Mouse (Mus musculus) megakaryocyte, embryonic 14.5 days (primary cell): ENCODE data around the gene Sfswap. TPM values are rescaled to one million over a fixed set of nuclear protein-coding genes. Genes with fewer than 3 reads are reported as not detected.

Source experiments
- H3K27me3 ChIP-seq: replicated peaks from 2 replicates; pipeline ENCODE3; 2012; ENCODE audit warnings: inconsistent platforms
- H3K36me3 ChIP-seq: replicated peaks from 2 replicates; pipeline ENCODE3; 2012; ENCODE audit warnings: low read length, inconsistent platforms, mixed read lengths
- H3K4me1 ChIP-seq: 2 replicates; pipeline ENCODE4 v1.6.1; 2012; ENCODE audit warnings: inconsistent platforms
- H3K4me3 ChIP-seq: replicated peaks from 2 replicates; pipeline ENCODE3; 2012; ENCODE audit warnings: moderate library complexity, mild to moderate bottlenecking, inconsistent platforms
- H3K9me3 ChIP-seq: 2 replicates; pipeline ENCODE4 v1.6.1; 2012; ENCODE audit warnings: inconsistent platforms
- FLI1 ChIP-seq: IDR thresholded peaks from 2 replicates; pipeline ENCODE4 v1.6.1; 2012; ENCODE audit warnings: low read length, inconsistent platforms, mixed read lengths
- GATA1 ChIP-seq: IDR thresholded peaks from 3 replicates; pipeline ENCODE4 v1.6.1; 2012; ENCODE audit warnings: mixed read lengths, low read length, inconsistent platforms, borderline replicate concordance
- polyA plus RNA-seq: library from polyadenylated mRNA; stranded (reverse); fragments of >175 nt; gene quantifications from 2 replicates; pipeline ENCODE4 v1.2.3, GENCODE M21; 2012; ENCODE audit warnings: low replicate concordance; ENCODE audit not compliant: insufficient read depth

Sfswap gene
- polyA plus RNA-seq, 1 experiment: 48.3 TPM

DNA sequence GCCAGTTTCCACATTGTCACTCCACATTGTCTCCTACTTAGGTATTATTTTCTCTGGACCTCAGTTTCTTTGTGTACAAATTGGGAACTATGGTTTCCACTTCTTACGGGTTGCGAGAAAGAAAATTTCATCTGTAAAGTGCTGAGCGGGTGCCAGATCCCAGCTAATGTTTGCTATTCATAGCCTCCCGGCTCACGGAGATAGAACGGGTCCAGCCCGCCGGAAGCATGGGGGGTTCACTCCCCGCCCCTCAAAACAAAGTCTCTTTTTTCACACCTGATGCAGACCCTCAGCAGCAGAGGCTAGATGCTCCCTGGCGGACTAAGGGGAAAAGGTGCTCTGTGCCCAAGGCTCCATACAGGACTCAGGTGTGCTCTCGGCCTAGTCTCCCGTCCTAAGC, 82.3 kb downstream of the Sfswap start:
- no peaks in the 10 kb centered on the region for H3K9me3 ChIP-seq
- TF ChIP-seq FLI1: no peak
- no peak for TF ChIP-seq GATA1
- peaks cover 84% of the 10 kb centered on the region for H3K27me3 ChIP-seq
- H3K4me3 ChIP-seq: peak overlapping the region; percentile 94
- no peaks in the 10 kb centered on the region for H3K36me3 ChIP-seq
- peaks cover 36% of the 10 kb centered on the region for H3K4me1 ChIP-seq

DNA sequence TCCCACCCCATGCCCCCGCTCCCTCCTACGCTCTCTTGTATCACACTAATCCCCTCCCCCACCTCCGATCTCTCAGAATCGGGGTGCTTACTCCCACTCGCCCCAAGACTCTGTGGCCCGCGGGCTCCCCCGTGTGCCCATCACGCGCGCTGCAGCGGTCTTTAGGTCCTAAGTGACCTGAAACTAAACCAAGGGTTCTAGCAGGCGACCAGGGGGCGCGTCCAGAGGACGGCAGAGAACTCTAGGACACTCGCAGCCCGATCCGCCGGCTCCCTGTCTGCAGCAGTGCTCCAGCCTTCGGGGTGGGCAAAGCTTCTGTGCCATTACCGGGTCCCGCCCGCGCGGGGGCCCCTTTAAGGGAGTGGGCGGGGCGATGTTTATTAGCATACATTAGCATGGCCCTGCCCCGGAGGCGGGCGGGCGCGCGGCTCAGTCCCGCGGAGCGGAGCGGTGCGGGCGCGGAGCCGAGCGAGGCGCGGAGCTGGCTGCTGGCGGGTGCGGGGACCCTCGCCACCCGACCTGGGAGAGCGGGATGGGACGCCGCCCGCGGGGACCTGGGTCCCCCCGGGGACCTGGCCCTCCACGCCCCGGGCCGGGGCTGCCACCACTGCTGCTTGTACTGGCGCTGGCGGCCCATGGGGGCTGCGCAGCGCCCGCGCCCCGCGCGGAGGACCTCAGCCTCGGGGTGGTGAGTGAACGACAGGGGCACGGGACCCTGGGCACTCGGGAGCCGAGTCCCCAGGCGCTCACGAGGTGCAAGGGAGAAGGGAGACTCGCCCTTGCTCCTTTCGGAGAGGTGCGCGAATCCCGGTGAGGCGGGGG, 83.0 kb downstream of the Sfswap start, which contains the start of gene Mmp17:
Mmp17 (plus strand) TSS at position 409 of the 822 bp plus-strand sequence.
- Histone ChIP-seq H3K27me3 (peaks cover 85% of the 10 kb centered on the region), H3K36me3 (no peaks in the 10 kb centered on the region), H3K4me3 (peak within 1 kb of the TSS; percentile 94), H3K4me1 (peaks cover 36% of the 10 kb centered on the region), H3K9me3 (no peaks in the 10 kb centered on the region)
- no peak for TF ChIP-seq FLI1
- no peak for TF ChIP-seq GATA1

DNA sequence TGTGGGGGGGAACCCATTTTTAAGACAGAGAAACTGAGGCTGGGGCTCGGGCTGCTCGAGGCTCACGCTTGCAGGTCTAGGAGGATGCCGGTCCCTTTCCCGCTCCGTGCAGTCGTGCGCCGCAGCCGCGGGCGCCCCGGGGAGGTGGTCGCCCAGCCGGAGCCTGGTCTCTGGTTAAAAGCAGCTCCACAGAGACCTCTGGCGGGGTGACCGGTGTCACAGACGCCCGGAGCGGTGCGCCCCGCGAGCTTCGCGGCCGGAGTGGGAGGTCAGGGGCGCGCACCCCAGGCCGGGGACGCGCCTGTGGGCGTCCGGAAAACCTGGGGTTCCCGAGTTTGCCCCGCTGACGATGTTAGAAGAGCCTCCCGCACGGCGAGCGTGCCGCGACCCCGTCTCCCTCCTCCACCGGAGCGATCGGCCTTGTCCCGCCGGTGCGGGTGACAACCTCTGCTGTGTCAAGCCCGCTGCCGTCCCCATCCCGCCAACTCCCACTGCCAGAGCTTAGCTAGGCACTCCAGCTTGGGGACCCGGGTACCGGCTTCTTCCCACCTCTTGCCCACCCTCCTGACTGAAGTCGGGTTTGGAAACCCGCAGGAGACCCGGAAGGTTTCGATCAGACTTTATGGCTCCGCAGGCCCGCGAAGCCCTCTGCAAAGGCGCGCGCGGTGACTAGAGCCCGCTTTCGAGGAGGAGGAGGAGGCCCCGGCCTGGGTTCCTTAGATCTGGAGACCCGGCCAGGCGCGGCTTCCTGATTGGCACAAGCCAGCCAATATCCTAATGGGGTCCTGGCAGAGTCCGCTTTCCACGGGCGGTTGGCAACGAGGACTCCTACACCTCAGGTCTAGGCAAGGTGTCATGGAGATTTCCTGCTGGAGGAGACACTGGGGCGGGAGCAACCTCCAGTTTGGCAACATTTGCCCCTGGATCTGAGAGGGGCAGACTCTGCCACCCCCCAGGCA, 83.8 kb downstream of the Sfswap start:
- Histone ChIP-seq H3K36me3 (no peaks in the 10 kb centered on the region), H3K4me1 (peaks cover 36% of the 10 kb centered on the region), H3K27me3 (peaks cover 93% of the 10 kb centered on the region), H3K9me3 (no peaks in the 10 kb centered on the region), H3K4me3 (peak overlapping the region; percentile 94)
- TF ChIP-seq GATA1: no peak
- TF ChIP-seq FLI1: no peak

DNA sequence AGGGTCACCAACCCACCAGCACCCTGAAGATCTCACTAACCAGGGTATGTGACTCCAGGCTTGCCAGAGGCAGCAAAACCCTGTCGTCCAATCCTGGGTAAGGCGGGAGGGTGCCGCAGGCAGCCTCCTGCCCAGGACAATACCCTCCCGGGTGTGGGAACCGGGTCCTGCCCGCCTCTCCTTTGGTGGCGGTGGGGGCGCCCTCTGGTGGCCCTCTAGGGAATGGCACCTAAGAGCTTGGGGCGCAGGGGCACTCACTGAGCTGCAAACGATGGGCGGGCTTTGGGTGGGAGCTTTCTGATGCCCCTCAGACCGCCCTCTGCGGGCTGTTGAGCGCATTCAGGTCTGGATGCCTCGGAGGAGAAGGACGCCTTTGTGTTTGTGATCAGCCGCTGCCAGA, 85.0 kb downstream of the Sfswap start:
- Histone ChIP-seq H3K4me3 (peak overlapping the region; percentile 85), H3K36me3 (no peaks in the 10 kb centered on the region), H3K4me1 (peaks cover 36% of the 10 kb centered on the region), H3K27me3 (peaks cover 89% of the 10 kb centered on the region), H3K9me3 (no peaks in the 10 kb centered on the region)
- TF ChIP-seq GATA1 (no peak), FLI1 (no peak)

DNA sequence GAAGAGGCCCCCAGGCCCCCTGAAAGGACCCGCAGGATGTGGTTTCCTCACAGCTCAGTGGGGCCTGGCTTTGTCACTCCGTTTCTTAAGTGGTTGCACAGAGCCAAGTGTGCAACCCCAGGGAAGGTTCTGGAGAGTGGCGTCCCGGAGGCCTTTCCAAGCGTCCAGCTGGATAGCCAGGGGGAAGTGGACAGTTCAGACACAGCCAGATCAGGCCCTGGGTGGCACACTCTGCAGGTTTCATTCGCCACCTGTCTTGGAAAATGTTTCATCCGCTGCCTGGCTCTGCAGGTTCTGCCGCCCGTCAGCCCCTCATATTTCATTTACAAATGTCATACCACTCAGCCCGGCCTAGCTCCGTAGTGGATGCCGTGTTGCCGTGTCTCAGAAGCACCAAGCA, 85.5 kb downstream of the Sfswap start:
- H3K27me3 ChIP-seq: peaks cover 89% of the 10 kb centered on the region
- peaks cover 36% of the 10 kb centered on the region for H3K4me1 ChIP-seq
- no peaks in the 10 kb centered on the region for H3K36me3 ChIP-seq
- no peak for TF ChIP-seq GATA1
- TF ChIP-seq FLI1: no peak
- no peaks in the 10 kb centered on the region for H3K9me3 ChIP-seq
- H3K4me3 ChIP-seq: peak overlapping the region; percentile 85

DNA sequence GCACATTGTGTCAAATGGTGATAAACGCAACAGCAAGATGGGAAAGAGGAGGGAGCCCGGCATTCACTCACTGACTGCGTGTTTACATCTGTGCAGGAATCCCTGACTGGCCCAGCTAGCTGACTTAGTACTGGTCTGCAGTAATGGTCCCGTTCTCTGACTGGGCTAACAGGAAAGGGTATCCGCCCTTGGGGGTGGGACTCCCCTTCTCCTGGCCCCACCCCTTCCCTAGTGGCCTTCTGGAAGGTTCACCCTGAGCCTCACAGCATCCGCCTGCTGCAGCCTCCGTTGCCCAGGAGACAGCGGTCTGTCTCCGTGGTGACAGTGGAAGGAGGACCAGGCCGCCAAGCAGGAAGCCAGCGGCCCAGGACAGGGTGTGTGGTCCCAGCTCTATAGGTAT, 89.9 kb downstream of the Sfswap start:
- peaks cover 64% of the 10 kb centered on the region for H3K27me3 ChIP-seq
- H3K4me1 ChIP-seq: peaks cover 13% of the 10 kb centered on the region
- TF ChIP-seq GATA1 (no peak), FLI1 (no peak)
- H3K9me3 ChIP-seq: no peaks in the 10 kb centered on the region
- no peaks in the 10 kb centered on the region for H3K36me3 ChIP-seq
- H3K4me3 ChIP-seq: no peak overlapping the region

DNA sequence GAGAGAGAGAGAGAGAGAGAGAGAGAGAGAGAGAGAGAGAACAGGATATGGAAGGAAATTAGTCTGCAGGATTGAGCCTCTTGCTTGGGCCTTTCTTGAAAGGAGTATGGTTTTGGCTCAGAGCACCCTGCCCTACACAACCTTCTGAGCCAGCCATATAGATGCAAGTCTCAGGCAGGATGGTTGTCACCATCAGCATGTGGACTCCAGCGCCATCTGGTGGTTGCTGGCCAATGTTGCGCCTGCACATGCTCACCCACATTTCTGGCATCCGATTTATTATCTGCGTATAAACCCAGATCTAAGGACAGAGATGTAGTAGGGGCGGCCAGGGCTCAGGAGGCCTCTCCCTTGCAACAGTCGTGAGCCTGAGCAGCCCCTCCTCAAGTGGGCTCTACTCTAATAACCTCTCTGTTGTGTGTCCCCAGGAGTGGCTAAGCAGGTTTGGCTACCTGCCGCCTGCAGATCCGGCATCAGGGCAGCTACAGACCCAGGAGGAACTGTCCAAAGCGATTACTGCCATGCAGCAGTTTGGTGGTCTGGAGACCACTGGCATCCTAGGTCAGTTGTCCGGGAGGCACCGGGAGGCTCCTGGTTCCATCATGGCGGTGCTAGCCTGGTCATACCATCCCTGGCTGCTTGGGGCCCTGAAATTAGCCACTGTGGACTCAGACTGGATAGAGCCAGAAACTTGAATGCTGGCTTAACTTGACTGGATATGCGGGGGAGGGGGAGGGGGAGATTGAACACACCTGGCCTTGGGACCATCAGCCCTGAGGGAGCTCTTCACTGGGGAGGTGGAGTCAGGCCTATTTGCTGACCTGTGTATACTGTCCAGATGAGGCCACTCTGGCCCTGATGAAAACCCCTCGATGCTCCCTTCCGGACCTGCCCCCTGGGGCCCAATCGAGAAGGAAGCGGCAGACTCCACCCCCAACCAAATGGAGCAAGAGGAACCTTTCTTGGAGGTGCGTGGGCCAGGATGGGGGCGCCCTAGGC, 93.4 kb downstream of the Sfswap start:
- H3K36me3 ChIP-seq: no peaks in the 10 kb centered on the region
- peaks cover 36% of the 10 kb centered on the region for H3K27me3 ChIP-seq
- peaks cover 8% of the 10 kb centered on the region for H3K9me3 ChIP-seq
- TF ChIP-seq GATA1 (no peak), FLI1 (no peak)
- H3K4me3 ChIP-seq: no peak overlapping the region
- peaks cover 4% of the 10 kb centered on the region; the same call in 1 of the 2 replicates for H3K4me1 ChIP-seq

DNA sequence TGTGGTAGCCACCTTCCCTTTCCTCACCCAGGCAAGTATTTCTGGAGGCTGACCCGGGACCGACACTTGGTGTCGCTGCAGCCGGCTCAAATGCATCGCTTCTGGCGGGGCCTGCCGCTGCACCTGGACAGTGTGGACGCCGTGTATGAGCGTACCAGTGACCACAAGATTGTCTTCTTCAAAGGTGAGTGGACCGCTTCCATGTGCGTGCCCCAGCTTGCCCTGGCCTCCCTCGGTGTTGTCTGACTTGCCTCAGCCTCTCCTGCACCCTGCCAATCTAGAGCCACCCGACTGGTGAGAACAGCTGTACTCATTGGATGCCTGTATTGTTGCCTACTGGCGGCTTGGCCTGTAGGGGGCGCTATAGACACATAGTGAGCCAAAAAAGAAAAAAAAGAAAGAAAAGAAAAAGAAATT, 101.1 kb downstream of the Sfswap start:
- H3K4me3 ChIP-seq: no peak overlapping the region
- peaks cover 32% of the 10 kb centered on the region for H3K9me3 ChIP-seq
- no peaks in the 10 kb centered on the region for H3K36me3 ChIP-seq
- TF ChIP-seq GATA1 (no peak), FLI1 (no peak)
- peaks cover 15% of the 10 kb centered on the region for H3K27me3 ChIP-seq
- no peaks in the 10 kb centered on the region for H3K4me1 ChIP-seq

DNA sequence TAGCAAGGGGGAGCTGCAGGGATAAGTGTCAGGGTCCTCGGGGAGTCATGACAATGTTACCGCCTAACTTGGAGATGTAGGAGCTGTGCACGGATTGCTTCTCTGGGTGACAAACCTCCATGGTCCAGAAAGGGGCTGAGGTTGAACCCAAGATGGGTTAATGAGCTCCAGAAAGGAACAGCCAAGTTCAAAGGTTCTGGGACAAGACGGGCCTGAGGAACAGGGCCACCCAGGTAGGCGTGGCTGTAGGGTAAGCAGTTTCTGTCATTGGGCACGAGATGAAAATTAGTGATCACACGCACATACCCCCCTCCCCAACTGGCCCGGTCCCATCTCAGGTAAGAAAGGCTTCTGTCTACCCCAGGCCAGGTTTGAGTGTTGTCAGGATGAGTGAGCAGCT, 106.5 kb downstream of the Sfswap start:
- Histone ChIP-seq H3K27me3 (peaks cover 24% of the 10 kb centered on the region), H3K9me3 (peaks cover 6% of the 10 kb centered on the region), H3K4me1 (peaks cover 11% of the 10 kb centered on the region; the same call in 1 of the 2 replicates), H3K4me3 (no peak overlapping the region), H3K36me3 (no peaks in the 10 kb centered on the region)
- no peak for TF ChIP-seq FLI1
- TF ChIP-seq GATA1: no peak
